Mouse (Mus musculus) common myeloid progenitor, adult 5-6 weeks (primary cell): ENCODE measurements around the gene Nanos1. TPM values are rescaled to one million over a fixed set of nuclear protein-coding genes. Genes with fewer than 3 reads are reported as not detected.

ENCODE experiments used
- ATAC-seq: replicated peaks from 2 replicates; pipeline ENCODE4 v1.8.0; 2016; ENCODE audit warnings: low read depth, mild to moderate bottlenecking, moderate TSS enrichment, inconsistent platforms; ENCODE audit not compliant: poor library complexity, severe bottlenecking
- total RNA-seq: library from RNA; stranded (forward); fragments of 200-1000, 187-1606 nt; gene quantifications from 2 replicates; pipeline ENCODE4 v1.2.3, GENCODE M21; 2017

Gene Nanos1
- total RNA-seq, 1 experiment from 2014 or later, result 1.5 TPM

DNA sequence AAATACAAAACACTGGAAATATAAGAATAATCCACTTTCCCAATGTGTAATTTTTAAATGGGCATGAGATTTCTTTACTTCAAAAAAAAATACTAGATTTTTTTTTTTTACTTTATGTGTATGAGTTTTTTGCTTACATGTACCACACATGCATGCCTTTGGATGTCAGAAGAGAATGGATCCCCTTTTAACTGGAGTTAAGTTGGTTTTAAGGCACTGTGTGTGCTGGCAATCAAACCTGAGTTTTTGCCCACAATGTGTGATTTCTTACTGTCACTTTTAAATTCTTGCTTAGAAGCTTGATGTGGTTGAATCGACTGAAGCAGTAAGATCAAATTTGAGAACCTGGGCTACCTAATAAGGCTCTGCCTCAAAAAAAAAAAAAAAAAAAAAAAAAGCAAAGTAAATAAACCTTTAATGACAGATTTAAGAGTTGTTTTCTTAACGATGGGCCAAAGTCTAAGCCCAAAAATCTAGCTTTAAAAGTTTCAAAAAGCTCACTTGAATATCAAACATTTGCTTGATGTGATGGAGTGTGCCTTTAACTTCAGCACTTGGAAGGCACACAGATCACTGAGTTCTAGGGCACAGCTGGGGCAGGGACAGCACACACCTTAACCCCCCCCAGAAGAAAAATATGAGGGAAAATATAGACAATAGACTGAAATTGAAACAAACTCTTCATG is 31.8 kb downstream of the Nanos1 start:
- no peak for ATAC-seq

DNA sequence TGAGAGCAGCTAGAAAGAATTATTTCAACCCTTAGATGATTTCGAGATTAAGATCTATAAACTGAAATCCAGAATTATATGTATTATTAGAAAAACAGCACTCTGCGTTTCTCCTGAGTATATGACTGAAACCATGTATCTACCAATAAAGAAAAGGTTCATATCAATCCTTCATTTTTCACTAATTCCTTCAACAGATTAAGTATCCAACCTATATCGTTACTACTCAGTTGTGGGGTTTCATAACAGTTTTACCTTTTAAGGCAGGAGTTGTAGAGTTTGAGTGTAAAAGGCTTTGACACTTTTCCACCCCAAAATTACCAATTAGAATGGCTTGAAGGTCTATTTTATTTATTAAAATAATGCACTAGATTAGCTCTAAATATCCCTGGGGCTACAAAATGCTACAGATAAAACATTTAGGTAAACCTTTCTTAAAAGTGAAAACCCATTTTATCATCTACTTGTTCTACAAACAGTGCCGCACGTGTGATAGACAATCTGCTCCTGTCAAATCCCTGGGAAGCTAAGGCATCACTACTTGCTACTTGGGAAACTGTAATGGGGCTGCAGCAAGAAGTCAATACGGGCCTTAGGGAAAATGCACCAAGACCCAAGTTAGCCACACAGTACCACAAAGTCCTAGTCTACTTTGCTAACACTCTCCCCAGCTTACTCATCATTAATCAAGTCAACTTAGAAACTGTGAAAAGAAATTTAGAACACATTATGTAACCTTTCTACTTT is 32.6 kb downstream of the Nanos1 start:
- no peak for ATAC-seq

DNA sequence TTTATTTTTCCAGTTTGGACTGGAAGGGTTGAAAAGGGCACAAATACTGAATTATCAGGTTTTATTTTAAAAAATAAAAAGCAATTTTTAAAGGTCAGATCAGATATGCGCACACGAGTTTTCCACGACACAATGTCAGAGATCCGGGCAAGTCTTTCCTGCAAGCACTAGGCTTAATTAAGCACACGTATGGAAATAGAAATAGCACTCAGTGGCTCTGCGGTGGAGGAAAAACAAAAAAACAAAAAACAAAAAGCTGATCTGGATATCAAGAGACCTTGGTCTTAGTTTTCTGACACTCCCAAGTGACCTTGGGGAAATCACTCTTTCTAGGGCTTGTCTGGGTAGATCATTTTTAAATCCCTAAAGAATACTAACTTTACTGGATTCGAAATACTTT is 33.7 kb downstream of the Nanos1 start:
- no peak for ATAC-seq

DNA sequence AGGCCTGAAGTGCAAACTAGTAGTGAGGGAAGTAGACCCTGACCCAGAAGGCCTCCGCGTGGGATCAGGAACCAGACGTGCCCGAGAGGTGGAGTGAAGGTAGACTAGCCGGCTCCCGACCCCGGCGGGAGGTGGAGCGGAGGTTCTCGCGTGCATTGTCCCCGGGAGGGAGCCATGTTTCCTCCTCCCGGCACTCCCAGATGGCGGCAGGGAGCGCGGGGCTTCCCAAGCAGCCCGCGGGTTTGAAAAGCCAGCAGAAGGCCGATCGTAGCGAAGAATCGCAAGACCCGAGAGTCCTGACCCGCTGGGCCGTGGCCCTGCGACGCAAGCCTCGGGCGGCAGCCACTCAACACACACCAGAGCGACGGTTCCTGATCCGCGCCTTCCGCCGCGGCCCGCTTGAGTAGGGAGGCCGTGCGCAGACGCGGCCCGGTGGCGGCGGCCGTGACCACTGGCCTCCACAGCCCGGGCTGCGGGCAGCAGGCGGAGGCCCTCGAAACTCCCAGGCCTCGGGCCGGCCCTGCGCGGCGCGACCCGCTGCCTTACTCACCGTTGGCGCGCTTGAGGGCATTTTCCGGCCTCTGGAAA is 34.2 kb downstream of the Nanos1 start:
- ATAC-seq, result peak; percentile 28

DNA sequence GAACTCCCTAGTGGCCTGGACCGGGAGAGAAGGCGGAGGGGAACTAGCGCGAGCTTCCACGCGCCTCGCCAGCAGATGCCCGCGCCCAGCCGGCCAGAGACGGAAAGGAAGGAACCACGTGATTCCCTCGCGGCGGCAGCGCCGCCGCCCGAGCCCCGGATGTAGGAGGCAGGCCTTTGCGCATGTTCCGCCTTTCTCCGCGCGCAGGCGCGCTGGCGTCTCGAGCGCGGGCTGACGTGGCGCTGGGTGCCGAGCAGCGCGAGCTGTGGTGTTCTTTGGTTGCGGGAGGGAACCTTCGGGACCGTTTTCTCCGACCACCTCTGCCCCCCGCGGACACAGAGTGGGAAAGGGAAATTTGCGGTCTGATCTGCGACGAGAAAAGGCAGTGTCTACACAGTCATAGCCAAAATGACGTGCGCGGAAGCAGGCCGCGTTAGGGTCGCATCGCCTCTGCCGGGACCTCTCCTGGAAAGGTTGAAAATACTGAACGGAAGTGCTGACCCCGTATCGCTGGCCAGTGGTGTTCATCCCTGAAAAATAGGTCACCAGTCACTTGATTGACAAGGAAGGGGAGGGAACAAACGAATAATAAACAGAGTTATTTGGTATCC is 34.9 kb downstream of the Nanos1 start, which contains the start of gene Eif3a:
TSS of gene Eif3a (minus strand) at position 108 of the 611 bp plus-strand sequence.
- peak; percentile 75 for ATAC-seq

DNA sequence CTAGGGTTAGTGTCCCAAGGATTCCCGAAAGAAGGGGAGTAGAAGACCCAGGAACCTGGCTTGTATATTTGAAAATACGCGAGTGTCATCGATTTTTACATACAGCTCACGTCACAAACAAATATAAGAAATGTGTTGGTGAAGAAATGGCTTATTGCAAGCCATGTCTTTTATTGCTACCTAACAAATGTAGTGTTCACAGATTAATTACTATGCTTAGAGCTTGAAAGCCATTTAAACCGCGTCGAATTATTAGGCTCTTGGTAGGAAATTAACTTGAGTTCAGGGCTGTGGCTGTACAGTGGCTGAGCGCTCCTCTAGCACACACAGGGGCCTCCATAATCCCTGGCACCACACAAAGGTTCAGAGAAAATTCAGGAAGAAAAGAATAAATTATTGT is 35.4 kb downstream of the Nanos1 start:
- ATAC-seq, result no peak

DNA sequence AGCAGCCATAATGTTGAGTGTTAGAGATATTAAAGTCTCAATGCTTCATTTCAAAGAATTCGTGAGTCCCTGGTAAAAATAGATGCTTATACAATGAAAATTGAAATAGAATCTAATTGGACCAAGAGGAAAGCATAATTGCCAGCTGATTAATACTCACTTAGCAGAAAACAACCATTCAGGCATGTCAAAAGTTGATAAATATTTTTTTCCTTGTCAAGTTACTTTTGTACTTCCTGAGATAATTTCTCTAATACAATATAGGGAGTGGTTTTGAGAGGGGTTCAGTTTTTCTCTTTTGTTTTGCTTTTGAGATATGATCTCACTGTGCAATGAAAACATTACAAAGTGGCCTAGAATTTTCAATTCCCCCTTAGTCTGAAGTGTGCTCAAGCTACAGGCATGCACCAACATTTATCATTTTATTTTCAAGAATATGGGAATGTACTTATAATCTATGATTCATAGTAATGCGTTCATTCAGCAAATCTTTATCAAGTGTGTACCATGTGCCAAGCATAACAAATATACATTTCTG is 37.5 kb downstream of the Nanos1 start:
- ATAC-seq, result no peak

DNA sequence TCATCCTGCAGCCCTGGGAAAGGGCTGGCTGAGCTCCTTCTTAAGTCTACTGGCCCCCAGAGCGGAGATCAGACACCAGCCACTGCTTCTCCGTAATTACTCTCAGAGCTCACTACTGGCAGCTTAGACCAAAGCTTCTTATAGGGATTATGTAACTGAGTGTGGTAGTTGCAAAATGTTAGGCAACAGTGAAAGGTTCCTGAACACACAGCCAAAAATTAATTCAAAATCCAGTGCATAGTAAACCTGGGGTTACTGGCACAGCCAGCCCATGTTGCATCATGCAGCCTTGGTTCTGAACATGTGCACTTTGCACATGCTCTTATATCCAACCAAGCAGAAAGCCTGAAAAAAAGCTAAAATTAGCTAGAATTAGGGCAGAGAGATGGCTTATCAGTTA is 39.5 kb downstream of the Nanos1 start:
- ATAC-seq, result 0 out of 2 replicates have a peak, but pooled peaks have one; percentile 5

DNA sequence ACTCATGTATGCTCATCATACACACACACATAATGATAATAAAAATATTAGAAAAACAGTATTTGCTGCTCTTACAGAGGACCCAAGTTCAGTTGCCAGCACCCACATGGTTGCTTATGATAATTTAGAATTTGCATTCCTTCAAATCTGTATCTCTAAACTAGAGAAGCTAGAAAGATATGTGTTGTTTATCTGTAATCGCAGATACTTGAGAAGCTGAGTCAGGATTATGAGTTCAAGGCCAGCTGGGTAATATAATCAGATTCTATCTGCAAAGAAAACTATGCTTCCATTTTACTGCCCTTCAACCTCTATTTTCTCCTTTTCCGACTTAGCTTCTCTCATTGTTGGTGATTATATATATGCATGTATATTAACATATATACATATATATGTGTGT is 41.6 kb downstream of the Nanos1 start:
- ATAC-seq, result no peak

DNA sequence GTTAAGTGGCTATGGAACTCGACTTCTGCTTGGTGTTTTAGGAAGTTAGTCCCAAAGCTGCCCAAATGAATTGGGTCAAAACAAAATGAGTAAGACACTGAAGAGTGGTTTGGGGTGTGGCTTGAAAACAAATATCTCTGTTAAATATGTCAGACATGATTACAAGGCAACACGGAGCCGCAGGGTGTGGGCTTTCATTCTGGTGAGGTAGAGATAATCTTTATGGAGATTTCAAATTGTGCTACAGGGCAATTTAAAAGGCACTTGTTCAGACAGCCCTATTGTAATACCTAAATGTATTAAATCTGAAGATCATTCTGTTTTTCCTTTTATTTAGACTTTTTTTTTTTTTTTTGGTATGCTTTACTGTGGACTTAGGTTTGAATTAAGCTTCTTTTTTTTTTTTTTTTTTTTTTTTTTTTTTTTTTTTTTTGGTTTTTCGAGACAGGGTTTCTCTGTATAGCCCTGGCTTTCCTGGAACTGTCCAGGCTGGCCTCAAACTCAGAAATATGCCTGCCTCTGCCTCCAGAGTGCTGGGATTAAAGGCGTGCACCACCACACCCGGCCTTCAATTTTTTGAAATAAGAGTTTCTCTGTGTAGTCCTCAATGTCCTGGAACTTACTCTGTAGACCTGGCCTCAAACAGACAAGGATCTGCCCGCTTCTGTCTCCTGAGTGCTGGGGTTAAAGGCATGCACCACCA is 44.2 kb downstream of the Nanos1 start:
- peak; percentile 93 for ATAC-seq

DNA sequence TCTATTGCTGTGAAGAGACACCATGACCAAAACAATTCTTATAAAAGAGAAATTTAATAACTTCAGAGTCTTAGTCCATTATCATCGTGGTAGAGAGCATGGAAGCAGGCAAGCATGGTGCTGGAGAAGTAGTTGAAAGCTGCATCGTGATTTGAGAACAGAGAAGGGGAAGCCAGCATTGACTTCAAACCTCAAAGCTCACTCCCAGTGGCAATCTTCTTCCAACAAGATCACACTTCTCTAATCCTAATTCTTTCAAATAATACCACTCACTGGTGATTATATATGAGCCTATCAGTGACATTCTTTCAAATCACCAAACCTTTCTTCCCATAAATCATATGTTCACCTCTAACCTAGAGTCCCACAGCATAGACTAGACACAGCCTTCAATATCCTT is 49.1 kb downstream of the Nanos1 start:
- 0 out of 2 replicates have a peak, but pooled peaks have one; percentile 39 for ATAC-seq

Other genes with a start within 250 kb of the Nanos1 start
- 37.3 and 42.7 TPM in 2 replicates for gene Cacul1, start 175.0 kb upstream of the Nanos1 start, total RNA-seq
- gene Eif3a, start 34.7 kb downstream of the Nanos1 start, total RNA-seq, result 459 and 477 TPM in 2 replicates
- gene Fam45a, start 55.6 kb downstream of the Nanos1 start, total RNA-seq, result 19.9 and 27.8 TPM in 2 replicates
- gene Sfxn4, start 105.5 kb downstream of the Nanos1 start, total RNA-seq, result 3.5 and 4.4 TPM in 2 replicates
- gene Prdx3, start 118.6 kb downstream of the Nanos1 start, total RNA-seq, result 109 and 117 TPM in 2 replicates
- gene Grk5, start 133.8 kb downstream of the Nanos1 start, total RNA-seq, result 2.1 and 3.3 TPM in 2 replicates